Mouse (Mus musculus): Measurements from ENCODE around the gene Plau.

The Plau gene

GRCm38 (mm10) chr14:20806116-20806840 lies 30.2 kb upstream of the Plau start:
- no peak for DNase-seq

GRCm38 (mm10) chr14:20809349-20809748 lies 27.1 kb upstream of the Plau start:
- no peak for DNase-seq

- DNase-seq = no peak
These were observed 26.6 kb upstream of the Plau start for GRCm38 (mm10) chr14:20809820-20810219.

GRCm38 (mm10) chr14:20811236-20811635 lies 25.2 kb upstream of the Plau start:
- no peak for DNase-seq

GRCm38 (mm10) chr14:20811779-20812406 lies 24.6 kb upstream of the Plau start:
- DNase-seq = no peak

- no peak for DNase-seq
These were observed 21.0 kb upstream of the Plau start for GRCm38 (mm10) chr14:20815448-20815847.

- DNase-seq = no peak
These were observed 11.9 kb upstream of the Plau start for GRCm38 (mm10) chr14:20824517-20824916.

GRCm38 (mm10) chr14:20825516-20825915 lies 10.9 kb upstream of the Plau start:
- peak; percentile 55 for DNase-seq

GRCm38 (mm10) chr14:20827061-20827460 lies 9.4 kb upstream of the Plau start:
- DNase-seq = no peak

GRCm38 (mm10) chr14:20827491-20827890 lies 9.0 kb upstream of the Plau start:
- no peak for DNase-seq

GRCm38 (mm10) chr14:20828524-20828923 lies 7.9 kb upstream of the Plau start:
- DNase-seq = no peak

GRCm38 (mm10) chr14:20829523-20830366 lies 6.7 kb upstream of the Plau start:
- no peak for DNase-seq

- no peak for DNase-seq
These were observed 5.1 kb upstream of the Plau start for GRCm38 (mm10) chr14:20831141-20831910.

GRCm38 (mm10) chr14:20831915-20832314 lies 4.5 kb upstream of the Plau start:
- no peak for DNase-seq

- DNase-seq = no peak
These were observed 2.9 kb upstream of the Plau start for GRCm38 (mm10) chr14:20833525-20833924.

- no peak for DNase-seq
These were observed 2.3 kb upstream of the Plau start for GRCm38 (mm10) chr14:20834136-20834535.

- DNase-seq = no peak
These were observed 481 bp downstream of the Plau start for GRCm38 (mm10) chr14:20836905-20837376.

- DNase-seq = no peak
These were observed 1.2 kb downstream of the Plau start for GRCm38 (mm10) chr14:20837681-20838080.

- DNase-seq = no peak
These were observed 5.1 kb downstream of the Plau start for GRCm38 (mm10) chr14:20841526-20841925.

- DNase-seq = no peak
These were observed 6.2 kb downstream of the Plau start for GRCm38 (mm10) chr14:20842629-20843028.

- DNase-seq = no peak
These were observed 7.7 kb downstream of the Plau start for GRCm38 (mm10) chr14:20844126-20844525.

- no peak for DNase-seq
These were observed 8.5 kb downstream of the Plau start for GRCm38 (mm10) chr14:20844671-20845576.

All from layer of hippocampus, adult 9-11 months (tissue).